Mouse (Mus musculus) induced T-regulatory cell, adult 2 months (primary cell): ENCODE results near the gene 4930432K21Rik.
A peak's percentile ranks its signal among the peaks of the same experiment; 100 is the strongest.

Source experiments
- DNase-seq: peaks from one replicate; pipeline ENCODE4 v3.0.0-alpha.2; 2012; ENCODE audit warnings: low read depth

4930432K21Rik gene

GRCm38 (mm10) chr8:84147769-84148530, at the start of gene 4930432K21Rik, which contains the start of gene Cc2d1a:
4930432K21Rik (plus strand) TSS chr8:84148025.
Cc2d1a (minus strand) TSS chr8:84147936.
- peak; percentile 99 for DNase-seq

DNA sequence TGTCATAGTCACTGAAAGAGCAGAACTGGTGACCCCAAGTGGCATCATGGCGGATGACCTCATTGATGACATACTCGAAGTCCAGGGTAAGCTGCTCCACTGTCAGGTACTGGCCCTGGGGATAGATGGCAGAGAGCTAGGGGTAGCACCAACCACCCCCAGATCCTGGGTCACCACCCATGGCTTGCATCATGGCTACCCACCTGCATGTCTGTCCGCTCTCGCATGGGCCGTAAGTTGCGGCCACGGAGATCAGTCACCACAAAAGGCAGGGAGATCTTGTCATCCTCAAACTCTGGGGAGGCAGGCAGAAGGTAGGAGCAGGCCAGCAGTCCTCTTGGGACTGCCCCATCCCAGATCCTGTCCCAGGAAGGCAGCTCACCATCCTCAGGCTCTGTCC, 49.4 kb upstream of the 4930432K21Rik start:
- DNase-seq, result no peak

GRCm38 (mm10) chr8:84101476-84102270, 46.2 kb upstream of the 4930432K21Rik start:
- no peak for DNase-seq

DNA sequence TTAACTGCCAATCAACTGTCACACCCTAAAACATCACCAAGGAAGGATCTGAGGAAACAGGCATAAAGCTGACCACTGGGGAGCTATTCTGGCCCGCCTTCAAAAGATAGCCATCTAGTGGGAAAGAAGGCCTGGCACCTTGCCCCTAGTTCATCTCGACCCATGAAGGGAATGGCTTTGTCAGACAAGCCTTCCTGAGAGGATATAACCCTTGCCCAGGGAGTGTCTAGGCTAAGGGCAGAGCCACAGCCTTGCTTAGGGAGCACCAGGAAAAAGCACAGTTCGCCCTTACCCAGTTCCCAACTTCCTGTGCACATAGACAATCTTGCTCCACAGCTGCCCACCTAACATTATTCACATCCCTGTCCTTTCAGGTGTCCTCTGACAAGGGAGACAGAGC, 44.2 kb upstream of the 4930432K21Rik start:
- DNase-seq, result no peak

DNA sequence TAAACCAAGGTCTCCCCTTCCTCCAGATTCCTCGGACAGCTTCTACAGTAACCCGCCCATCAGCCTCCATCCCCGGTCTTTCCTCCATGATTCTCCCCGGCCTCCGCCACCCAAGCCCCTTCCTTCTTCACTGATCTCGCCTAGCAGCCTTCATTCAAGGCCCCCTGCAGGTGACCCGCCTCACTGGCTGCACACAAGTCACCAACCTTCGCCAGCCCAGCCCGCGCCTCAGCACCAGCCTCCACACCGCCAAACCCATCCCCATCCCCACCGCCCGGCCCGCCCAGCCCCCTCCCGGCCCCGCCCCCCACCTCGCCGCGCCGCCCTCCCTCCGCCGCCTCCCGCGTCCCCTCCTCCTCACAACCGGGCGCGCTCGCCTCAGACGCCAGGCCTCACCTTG, 43.6 kb upstream of the 4930432K21Rik start:
- DNase-seq, result peak; percentile 91

GRCm38 (mm10) chr8:84104697-84105609, 42.9 kb upstream of the 4930432K21Rik start, which contains the start of gene Dcaf15:
Dcaf15 (minus strand) TSS chr8:84104768.
- peak; percentile 99 for DNase-seq

DNA sequence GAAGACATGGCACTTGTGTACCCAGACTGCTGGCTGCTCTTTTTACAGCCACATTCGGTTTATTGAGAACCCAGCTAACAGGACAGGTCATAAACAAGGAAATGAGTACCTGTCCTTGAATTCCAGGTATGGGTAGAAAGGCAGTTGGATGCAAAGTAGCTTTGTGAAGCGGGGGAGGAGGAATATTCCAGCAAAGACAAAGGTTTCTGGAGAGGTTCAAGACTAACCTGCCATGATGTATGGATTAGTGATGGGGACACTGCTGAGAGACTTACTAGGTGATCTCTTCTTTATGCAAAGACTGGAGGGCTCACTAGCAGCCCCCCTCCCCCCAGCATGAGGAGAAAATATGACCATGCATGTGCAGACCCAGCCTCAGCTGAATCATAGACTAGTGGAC, 42.1 kb upstream of the 4930432K21Rik start:
- DNase-seq, result peak; percentile 67

DNA sequence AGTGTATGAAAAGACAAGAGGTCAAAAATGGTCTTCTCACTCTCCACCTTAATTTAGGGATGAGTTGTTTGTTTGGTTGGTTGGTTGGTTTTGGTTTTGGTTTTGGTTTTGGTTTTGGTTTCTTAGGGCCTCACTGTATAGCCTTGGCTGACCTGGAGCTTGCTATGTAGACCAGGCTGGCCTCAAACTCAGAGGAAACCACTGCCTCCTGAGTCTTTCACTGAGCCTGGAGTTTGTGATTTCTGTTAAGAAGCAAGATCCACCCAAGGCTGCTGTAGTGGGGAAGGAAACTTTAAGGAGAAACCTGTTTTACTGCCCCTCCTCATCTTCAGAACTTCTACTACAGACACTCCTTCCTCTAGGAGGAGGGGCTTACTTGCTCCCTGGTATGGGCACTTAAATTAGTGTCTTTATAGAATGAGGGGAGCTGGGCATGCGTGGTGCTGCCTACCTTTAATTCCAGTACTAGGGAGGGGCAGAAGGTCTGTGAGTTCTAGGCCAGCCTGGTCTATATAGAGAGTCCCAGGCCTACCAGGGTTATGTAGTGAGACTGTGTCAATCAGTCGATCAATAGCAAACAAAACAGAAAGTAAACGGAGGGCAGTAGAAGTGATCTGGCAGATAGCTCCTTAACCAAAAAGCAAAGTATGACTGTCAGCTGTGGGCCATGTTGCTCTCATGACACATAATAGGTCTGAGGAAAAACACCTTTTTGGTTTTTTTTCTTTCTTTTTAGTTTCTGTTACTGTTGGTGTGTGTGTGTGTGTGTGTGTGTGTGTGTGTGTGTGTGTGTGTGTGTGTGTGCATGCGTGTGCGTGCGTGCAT, 41.4 kb upstream of the 4930432K21Rik start:
- peak; percentile 86 for DNase-seq

DNA sequence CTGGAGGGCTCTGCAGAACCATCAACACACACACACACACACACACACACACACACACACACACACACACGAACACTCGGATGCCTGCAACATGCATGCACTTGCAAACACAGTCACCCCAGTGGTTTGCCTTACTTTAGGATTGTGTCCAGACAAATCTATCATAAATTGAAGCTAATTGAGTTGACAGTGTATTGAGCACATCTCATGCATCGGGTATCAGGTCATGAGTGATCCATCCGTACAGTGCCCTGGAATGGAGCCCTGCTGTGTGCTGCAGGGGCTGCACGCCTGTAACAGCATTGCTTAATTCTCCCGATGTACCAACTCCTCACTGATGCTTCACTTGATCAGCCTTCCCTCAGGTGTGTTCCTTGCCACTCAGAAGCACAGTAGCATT, 32.2 kb upstream of the 4930432K21Rik start:
- DNase-seq, result no peak

DNA sequence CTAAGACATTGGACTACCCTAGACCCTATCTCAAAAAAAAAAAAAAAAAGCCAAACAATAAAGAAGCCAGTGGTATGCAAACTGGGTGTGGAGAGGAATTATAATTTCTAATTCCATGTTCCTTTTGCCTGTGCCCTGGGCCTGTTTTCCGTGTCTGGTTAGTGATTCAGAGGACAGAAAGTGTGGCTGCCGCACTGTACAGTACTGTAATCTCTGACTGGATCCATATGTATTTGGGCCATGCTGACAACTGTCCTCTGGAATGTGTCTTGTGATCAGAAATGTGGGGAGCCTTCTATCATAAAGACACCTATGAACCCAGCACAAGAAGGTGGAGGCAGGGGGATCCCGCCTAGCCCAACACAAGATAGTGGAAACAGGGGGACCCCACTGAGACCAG, 25.7 kb upstream of the 4930432K21Rik start:
- DNase-seq, result no peak

GRCm38 (mm10) chr8:84125656-84126055, 22.2 kb upstream of the 4930432K21Rik start, which contains the start of gene Podnl1:
Podnl1 (plus strand) TSS chr8:84125989.
- peak; percentile 38 for DNase-seq

DNA sequence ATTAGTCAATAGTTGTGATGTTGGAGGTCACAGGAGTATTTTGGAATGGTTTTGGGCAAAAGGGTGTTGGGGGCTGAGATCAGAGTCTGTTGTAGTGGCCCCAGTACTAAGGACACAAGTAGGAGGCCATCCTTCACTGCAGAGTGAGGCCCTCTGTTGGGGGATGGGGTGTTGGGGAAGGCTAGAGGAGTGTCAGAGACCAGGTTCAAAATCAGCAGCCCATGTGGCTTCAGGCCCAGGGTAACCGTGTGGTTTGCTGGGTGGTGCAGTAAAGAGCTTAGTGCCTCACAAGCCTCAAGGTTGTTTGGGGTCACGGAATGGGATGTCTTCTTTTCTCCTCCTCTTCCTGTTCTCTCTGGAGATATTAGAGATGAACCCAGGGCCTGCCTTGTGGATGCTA, 21.1 kb upstream of the 4930432K21Rik start:
- DNase-seq, result no peak

DNA sequence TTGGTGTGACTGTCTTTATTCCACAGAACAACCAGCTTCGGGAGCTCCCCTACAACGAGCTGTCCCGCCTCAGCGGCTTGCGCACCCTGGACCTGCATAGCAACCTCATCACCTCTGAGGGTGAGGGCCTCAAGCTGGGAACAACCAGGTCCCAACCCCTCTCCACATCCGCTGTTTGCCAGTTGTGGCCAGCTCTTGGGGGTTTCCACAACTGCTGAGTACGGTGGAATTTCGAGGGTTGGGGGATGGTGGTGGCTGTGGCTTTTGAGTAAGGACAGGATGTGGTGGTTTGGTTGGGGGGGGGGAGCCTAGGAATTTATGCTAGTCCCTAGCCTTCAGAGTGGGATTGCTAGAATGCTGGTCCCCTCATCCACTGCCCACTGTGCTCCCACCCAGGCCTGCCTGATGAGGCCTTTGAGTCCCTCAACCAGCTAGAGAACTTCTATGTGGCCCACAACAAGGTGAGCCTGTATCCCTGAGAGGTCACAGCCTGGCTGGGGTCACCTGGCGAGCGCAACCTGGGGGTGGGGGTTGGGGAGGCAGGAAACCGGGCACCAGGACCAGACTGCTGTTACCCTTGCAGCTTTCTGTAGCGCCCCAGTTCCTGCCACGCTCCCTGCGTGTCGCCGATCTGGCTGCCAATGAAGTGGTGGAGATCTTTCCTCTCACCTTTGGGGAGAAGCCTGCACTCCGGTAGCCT, 20.5 kb upstream of the 4930432K21Rik start:
- DNase-seq, result peak; percentile 98

- peak; percentile 82 for DNase-seq
These were observed 19.5 kb upstream of the 4930432K21Rik start for GRCm38 (mm10) chr8:84128277-84128676.

DNA sequence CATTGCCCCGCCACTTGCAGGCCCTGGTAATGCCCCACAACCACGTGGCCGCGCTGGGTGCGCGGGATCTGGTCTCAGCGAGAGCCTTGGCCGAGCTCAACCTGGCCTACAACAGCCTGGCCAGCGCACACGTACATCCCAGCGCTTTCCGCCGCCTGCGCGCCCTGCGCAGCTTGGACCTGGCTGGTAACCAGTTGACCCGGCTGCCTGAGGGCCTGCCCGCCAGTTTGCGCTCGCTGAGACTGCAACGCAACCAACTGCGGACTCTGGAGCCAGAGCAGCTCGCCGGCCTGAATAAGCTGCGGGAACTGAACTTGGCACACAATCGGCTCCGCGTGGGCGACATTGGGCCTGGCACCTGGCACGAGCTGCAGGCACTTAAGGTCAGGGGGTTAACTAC, 17.0 kb upstream of the 4930432K21Rik start:
- DNase-seq, result no peak

- DNase-seq, result peak; percentile 54
These were observed 15.6 kb upstream of the 4930432K21Rik start for GRCm38 (mm10) chr8:84132225-84132624.

- DNase-seq, result no peak
These were observed 10.0 kb upstream of the 4930432K21Rik start for GRCm38 (mm10) chr8:84137848-84138247.

DNA sequence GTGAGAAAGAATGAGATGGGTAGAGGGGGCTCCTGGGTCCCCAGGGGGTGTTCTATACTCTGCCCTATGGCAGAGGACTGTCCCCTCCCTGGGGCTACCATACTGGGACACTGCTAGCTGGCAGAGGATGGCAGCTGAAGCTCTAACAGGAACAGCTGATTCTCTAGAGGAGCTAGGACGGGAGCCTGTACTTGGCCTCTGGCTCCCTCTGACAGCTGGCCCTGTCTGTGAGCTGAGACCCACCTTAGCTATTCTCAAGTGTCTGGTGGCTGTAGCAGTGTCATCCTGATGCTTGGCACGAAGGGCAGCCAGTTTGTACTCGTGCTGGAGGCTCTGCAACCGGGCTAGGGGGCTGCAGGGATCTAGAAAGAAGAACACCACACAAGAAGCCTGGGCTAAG, 7.0 kb upstream of the 4930432K21Rik start:
- DNase-seq, result no peak

GRCm38 (mm10) chr8:84144636-84145245, 3.1 kb upstream of the 4930432K21Rik start:
- no peak for DNase-seq

GRCm38 (mm10) chr8:84147324-84147766, 480 bp upstream of the 4930432K21Rik start:
- DNase-seq, result no peak
